Mouse (Mus musculus) liver, embryonic 11.5 days (tissue): Measurements from ENCODE around the gene Ero1l. TPM values are rescaled to one million over a fixed set of nuclear protein-coding genes. Genes with fewer than 3 reads are reported as not detected.

Experiments
- ATAC-seq: fragments of 200-750 bp; cut with Nextera tagmentation; replicated peaks from 2 replicates; pipeline ENCODE4 v1.8.0; 2017; ENCODE audit warnings: moderate number of reproducible peaks, mild to moderate bottlenecking, moderate TSS enrichment, moderate library complexity; ENCODE audit not compliant: low FRiP score
- DNase-seq: peaks from one replicate; pipeline ENCODE4 v3.0.0-alpha.2; 2017; ENCODE audit warnings: low spot score
- H3K27ac ChIP-seq: fragments of 300-500 bp; sonication (generic); 2 replicates; pipeline ENCODE4 v1.5.1; 2014; ENCODE audit warnings: mild to moderate bottlenecking, low read depth, low read length, control low read depth
- H3K27me3 ChIP-seq: fragments of 300-500 bp; sonication (generic); replicated peaks from 2 replicates; pipeline ENCODE4 v1.6.1; 2014; ENCODE audit warnings: low read length, mixed read lengths; ENCODE audit not compliant: control insufficient read depth, insufficient read depth
- H3K36me3 ChIP-seq: fragments of 300-500 bp; sonication (generic); 2 replicates; pipeline ENCODE4 v1.6.1; 2014; ENCODE audit warnings: mild to moderate bottlenecking, low read length, moderate library complexity, mixed read lengths; ENCODE audit not compliant: control insufficient read depth, insufficient read depth
- H3K4me1 ChIP-seq: fragments of 300-500 bp; sonication (generic); replicated peaks from 2 replicates; pipeline ENCODE4 v1.6.1; 2014; ENCODE audit warnings: low read length, mixed read lengths; ENCODE audit not compliant: control insufficient read depth, insufficient read depth
- H3K4me2 ChIP-seq: fragments of 300-500 bp; sonication (generic); 2 replicates; pipeline ENCODE4 v1.6.1; 2014; ENCODE audit warnings: mild to moderate bottlenecking, control low read depth, moderate library complexity
- H3K4me3 ChIP-seq: fragments of 300-500 bp; sonication (generic); 2 replicates; pipeline ENCODE4 v1.5.1; 2014; ENCODE audit warnings: low read depth, low read length, control low read depth
- H3K9ac ChIP-seq: fragments of 300-500 bp; sonication (generic); 2 replicates; pipeline ENCODE4 v1.6.1; 2014; ENCODE audit warnings: low read depth, low read length, control low read depth
- H3K9me3 ChIP-seq: fragments of 300-500 bp; sonication (generic); 2 replicates; pipeline ENCODE4 v1.6.1; 2016; ENCODE audit warnings: low read length, inconsistent platforms, mixed read lengths; ENCODE audit not compliant: control insufficient read depth
- WGBS: fragments of 180-500 bp; shearing (Covaris S2); extraction: QIAGEN DNeasy Blood & Tissue Kit; methylation state at CpG from one replicate; pipeline ENCODE4 v1.1.7; 2014; 5-methylcytosine and 5-hydroxymethylcytosine counted together
- polyA plus RNA-seq: library from polyadenylated mRNA; unstranded; fragments of >200 nt; fragmentation: Nextera tagmentation; extraction: Ambion mirVana; gene quantifications from 2 replicates; pipeline ENCODE4 v1.2.1, GENCODE M21; 2014

The Ero1l gene
- 64.4 and 78.9 TPM in 2 replicates for polyA plus RNA-seq

GRCm38 (mm10) chr14:45318426-45319236 lies at the start of gene Ero1l:
Gene Ero1l (minus strand): TSS chr14:45318771.
- peak within 1 kb of the TSS; percentile 87 for H3K4me2 ChIP-seq
- peak within 1 kb of the TSS; percentile 97 for H3K4me3 ChIP-seq
- peaks cover 43% of the 10 kb centered on the region for H3K4me1 ChIP-seq
- peak within 1 kb of the TSS; percentile 95 for H3K27ac ChIP-seq
- no peaks in the 10 kb centered on the region for H3K36me3 ChIP-seq
- no peaks in the 10 kb centered on the region for H3K27me3 ChIP-seq
- peak within 1 kb of the TSS; percentile 96 for H3K9ac ChIP-seq
- DNase-seq (peak; percentile 91), ATAC-seq (peak; percentile 86)
- H3K9me3 ChIP-seq = no peaks in the 10 kb centered on the region
- WGBS = 1% methylated on average over 49 of the region's 74 CpGs

DNA sequence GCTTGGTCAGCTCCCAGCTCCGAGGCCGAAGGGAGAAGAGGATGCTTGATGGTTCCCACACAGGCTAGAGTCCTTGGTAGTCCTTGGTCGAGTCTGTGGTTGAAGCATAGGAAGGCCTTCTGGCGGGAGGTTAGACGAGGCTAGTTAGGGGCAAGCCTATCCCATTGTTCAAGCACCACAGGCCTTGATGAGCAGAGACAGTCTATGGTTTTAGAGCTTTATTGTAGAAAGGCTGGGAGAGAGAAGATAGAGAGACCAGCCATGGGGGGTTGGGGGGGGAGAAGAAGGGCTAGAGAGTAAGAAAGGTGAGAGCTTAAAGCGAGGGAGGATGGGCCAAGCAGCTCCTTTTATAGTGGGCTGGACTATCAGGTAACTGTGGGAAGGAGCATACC lies 46.6 kb upstream of the Ero1l start:
- H3K36me3 ChIP-seq = peaks cover 10% of the 10 kb centered on the region
- DNase-seq = no peak
- H3K4me3 ChIP-seq = no peak overlapping the region
- H3K27me3 ChIP-seq = no peaks in the 10 kb centered on the region
- H3K27ac ChIP-seq = no peak overlapping the region
- no peak for ATAC-seq
- no peak overlapping the region for H3K4me2 ChIP-seq
- H3K9me3 ChIP-seq = peaks cover 5% of the 10 kb centered on the region; the same call in 1 of the 2 replicates
- WGBS = 86% methylated on average over 6 of the region's 6 CpGs
- no peak overlapping the region for H3K9ac ChIP-seq
- H3K4me1 ChIP-seq = peaks cover 4% of the 10 kb centered on the region; the same call in 1 of the 2 replicates

GRCm38 (mm10) chr14:45364211-45365195 lies 45.9 kb upstream of the Ero1l start:
- Histone ChIP-seq H3K4me2 (no peak overlapping the region), H3K36me3 (peaks cover 4% of the 10 kb centered on the region), H3K4me3 (no peak overlapping the region), H3K27ac (no peak overlapping the region), H3K9ac (no peak overlapping the region), H3K27me3 (no peaks in the 10 kb centered on the region), H3K9me3 (peaks cover 2% of the 10 kb centered on the region; the same call in 1 of the 2 replicates), H3K4me1 (peaks cover 4% of the 10 kb centered on the region; the same call in 1 of the 2 replicates)
- 86% methylated on average over 16 of the region's 16 CpGs for WGBS
- DNase-seq (no peak), ATAC-seq (no peak)

DNA sequence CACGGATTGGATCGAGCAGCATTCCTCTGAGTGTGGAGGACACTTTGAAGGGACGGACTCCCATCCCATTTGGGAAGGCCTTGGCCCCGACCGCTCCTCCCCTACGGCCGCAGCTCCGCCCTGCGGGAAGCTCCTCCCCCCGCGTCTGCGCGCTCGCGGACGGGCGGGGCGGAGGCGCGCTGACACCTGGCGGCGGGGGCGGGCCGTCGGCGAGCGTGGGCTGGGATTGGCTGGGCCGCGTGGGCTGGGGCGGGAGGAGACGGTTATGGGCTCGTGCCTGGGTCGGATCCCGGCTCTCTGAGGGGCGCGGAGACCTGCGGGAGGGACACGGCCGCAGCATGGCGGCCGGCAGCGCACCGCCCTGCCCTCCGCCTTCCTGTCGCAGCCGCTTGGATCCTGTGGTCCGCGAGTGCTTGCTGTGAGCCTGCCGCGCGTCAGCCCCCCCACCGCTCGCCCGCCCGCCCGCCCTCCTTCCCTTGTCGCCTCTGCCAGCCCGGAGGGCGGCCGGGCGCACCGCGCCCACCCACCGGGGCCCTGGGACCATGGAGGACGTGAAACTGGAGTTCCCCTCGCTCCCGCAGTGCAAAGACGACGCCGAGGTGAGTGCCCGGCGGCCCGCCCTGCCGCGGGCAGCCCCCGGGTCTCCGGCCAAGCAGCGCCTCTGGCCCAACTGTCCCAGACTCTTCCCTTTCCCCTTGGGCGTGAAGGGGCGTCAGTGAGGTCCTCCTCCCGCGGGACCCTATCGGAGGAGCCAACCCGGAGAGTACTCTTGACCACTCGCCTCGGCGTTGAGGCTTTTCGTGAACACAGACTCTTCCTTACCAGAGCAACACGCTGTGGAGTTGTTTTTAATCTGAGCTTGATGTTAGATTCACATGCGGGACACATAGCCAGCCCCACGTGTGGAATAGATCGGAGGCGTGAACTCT lies 32.6 kb upstream of the Ero1l start, which contains the start of gene Styx:
TSS of gene Styx (plus strand) at position 163 of the 929 bp plus-strand sequence.
- DNase-seq (peak; percentile 97), ATAC-seq (peak; percentile 96)
- Histone ChIP-seq H3K9me3 (no peaks in the 10 kb centered on the region), H3K27ac (peak within 1 kb of the TSS; percentile 68), H3K36me3 (peaks cover 14% of the 10 kb centered on the region; the same call in 1 of the 2 replicates), H3K4me1 (0 out of 2 replicates have a peak, but pooled peaks cover 6% of the 10 kb centered on the region), H3K4me2 (peak within 1 kb of the TSS; percentile 75), H3K27me3 (no peaks in the 10 kb centered on the region), H3K4me3 (peak within 1 kb of the TSS; percentile 82), H3K9ac (peak within 1 kb of the TSS; percentile 86)
- under 1% methylated on average over 83 of the region's 93 CpGs for WGBS

DNA sequence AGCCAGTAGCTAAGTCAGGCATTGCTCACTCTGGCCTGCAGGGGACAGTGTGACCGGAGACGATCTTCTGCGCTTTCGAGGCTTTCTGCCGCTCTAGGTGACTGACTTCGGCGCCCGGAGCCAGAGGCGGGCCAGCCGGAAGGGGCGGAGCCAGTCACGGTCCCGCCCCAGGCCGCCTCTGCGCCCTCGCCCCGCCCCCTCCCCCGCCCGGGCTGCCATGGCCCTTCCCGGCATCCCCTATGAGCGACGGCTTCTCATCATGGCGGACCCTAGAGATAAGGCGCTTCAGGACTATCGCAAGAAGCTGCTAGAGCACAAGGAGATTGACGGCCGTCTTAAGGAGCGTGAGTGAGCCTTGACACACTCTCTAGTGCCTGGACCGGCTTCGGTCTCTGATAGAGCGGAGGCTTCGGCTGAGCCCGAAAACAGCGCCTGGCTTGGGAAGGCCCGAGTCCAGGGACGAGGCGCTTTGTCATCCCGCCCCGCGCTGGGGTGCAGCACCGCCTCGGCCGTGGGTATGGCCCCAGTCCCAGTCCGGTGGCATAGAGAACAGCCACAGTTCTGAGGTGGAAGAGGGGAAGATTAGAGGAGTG lies 11.1 kb upstream of the Ero1l start, which contains the start of gene Psmc6:
TSS of gene Psmc6 (plus strand) at position 200 of the 593 bp plus-strand sequence.
- WGBS = under 1% methylated on average over 44 of the region's 44 CpGs
- peak; percentile 92 for DNase-seq

DNA sequence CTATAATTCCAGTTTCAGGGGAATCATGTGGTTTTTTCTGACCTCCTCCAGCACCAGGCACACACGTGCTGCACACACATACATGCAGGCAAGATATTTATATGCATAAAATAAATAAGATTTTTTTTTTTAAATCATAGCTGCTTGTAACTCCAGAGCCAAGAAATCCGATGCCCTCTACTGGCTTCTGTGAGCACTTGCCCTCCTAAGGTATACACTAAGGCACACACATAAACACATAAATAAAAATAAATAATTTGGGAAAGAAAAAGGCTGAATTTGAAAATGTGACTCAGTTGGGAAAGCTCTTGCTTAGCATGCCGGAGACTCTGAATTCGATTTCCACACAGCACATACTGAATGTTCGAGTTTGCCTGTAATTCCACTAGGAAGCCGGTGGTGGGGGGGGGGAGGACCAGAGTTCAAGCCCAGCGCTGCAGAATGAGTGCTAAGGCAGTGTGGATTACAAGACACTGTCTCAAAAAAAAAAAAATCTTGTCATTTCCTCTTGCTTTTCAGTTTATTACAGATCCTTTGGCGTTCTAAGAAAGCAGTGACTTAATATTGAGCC lies 10.5 kb upstream of the Ero1l start:
- Histone ChIP-seq H3K4me3 (peak overlapping the region; percentile 93), H3K9me3 (no peaks in the 10 kb centered on the region), H3K27ac (peak overlapping the region; percentile 60; the same call in 1 of the 2 replicates), H3K36me3 (peaks cover 10% of the 10 kb centered on the region; the same call in 1 of the 2 replicates), H3K4me2 (peak overlapping the region; percentile 71), H3K4me1 (0 out of 2 replicates have a peak, but pooled peaks cover 9% of the 10 kb centered on the region), H3K27me3 (no peaks in the 10 kb centered on the region), H3K9ac (peak overlapping the region; percentile 64)
- DNase-seq (no peak), ATAC-seq (peak; percentile 50)
- WGBS = 8% methylated on average over 8 of the region's 8 CpGs

More for the DNA sequence above, 11.1 kb upstream of the Ero1l start, which contains the start of gene Psmc6:
- Histone ChIP-seq H3K36me3 (peaks cover 13% of the 10 kb centered on the region; the same call in 1 of the 2 replicates), H3K9me3 (no peaks in the 10 kb centered on the region), H3K4me3 (peak within 1 kb of the TSS; percentile 93), H3K4me2 (peak within 1 kb of the TSS; percentile 71), H3K27ac (peak within 1 kb of the TSS; percentile 92), H3K27me3 (no peaks in the 10 kb centered on the region), H3K4me1 (0 out of 2 replicates have a peak, but pooled peaks cover 9% of the 10 kb centered on the region), H3K9ac (peak within 1 kb of the TSS; percentile 96)
- ATAC-seq = peak; percentile 96

GRCm38 (mm10) chr14:45328072-45328713 lies 9.6 kb upstream of the Ero1l start:
- H3K27ac ChIP-seq = no peak overlapping the region
- 74% methylated on average over 4 of the region's 4 CpGs for WGBS
- no peaks in the 10 kb centered on the region for H3K9me3 ChIP-seq
- H3K36me3 ChIP-seq = peaks cover 8% of the 10 kb centered on the region; the same call in 1 of the 2 replicates
- 0 out of 2 replicates have a peak, but pooled peaks cover 9% of the 10 kb centered on the region for H3K4me1 ChIP-seq
- ATAC-seq = no peak
- DNase-seq = no peak
- no peak overlapping the region for H3K9ac ChIP-seq
- no peak overlapping the region for H3K4me3 ChIP-seq
- no peaks in the 10 kb centered on the region for H3K27me3 ChIP-seq
- no peak overlapping the region for H3K4me2 ChIP-seq
